Mouse (Mus musculus): ENCODE data around the gene Gm26620.

DNA sequence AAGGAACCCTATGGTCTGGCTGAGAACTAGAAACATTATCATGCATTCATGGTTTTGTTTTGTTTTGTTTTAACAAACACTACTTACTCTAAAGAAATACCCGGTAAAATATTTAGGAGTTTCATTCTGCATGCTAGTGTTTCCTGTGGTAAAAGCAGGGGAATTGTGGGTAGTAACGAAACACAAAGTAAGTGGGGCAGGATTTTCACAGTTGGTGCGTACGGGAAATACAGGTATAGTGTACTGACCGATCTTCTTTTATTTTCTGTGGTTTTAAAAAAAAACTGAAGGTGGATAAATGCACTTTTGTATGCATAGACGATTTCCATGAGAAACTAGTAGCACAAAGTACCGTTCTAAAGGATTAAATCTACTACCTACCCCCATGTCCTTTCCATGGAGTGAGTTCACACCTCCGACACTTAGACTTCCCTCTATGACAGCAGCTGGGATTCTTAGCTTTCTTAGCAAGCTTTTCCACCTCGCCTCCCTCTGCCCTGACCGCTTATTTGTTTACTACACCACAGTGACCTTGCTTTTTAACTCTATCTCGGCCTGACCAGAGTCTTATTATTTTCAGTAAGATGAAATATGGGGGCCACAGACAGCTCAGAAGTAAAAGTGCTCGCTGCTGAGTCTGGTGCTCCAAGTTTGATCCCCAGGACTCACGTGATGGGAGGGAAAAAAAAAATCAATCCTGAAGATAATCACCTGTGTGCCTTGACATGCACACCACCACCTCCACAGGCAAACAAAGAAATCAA lies 23.0 kb upstream of the Gm26620 start:
- TF ChIP-seq CTCF (IDR thresholded peaks at IDR 0.05; ENCODE audit: low read depth), result no peak
- TF ChIP-seq EP300 (optimal IDR thresholded peaks at IDR 0.05), result no peak
